Mouse (Mus musculus) brown adipose tissue, adult 24 weeks (tissue): ENCODE results near the gene Fchsd2. TPM values are rescaled to one million over a fixed set of nuclear protein-coding genes. Genes with fewer than 3 reads are reported as not detected.
"Not testable (repeated sequence)": the region's sequence is repeated elsewhere in the genome, so short reads cannot be mapped to it uniquely, and the experiment has no call there.

Experiments used
- H3K27ac ChIP-seq: fragments of 200-500 bp; replicated peaks from 2 replicates; pipeline ENCODE4 v1.5.1; 2012; ENCODE audit warnings: low read depth, mild to moderate bottlenecking, low read length
- H3K4me1 ChIP-seq: fragments of 200-500 bp; 2 replicates; pipeline ENCODE4 v1.6.1; 2012; ENCODE audit warnings: low read length, mixed read lengths; ENCODE audit not compliant: control insufficient read depth, insufficient read depth, insufficient read length
- H3K4me3 ChIP-seq: fragments of 200-500 bp; 2 replicates; pipeline ENCODE4 v1.5.1; 2012; ENCODE audit warnings: low read depth, mild to moderate bottlenecking, low read length, moderate library complexity; ENCODE audit not compliant: insufficient read depth
- polyA plus RNA-seq: library from polyadenylated mRNA; stranded (reverse); fragments of >200 nt; gene quantifications from 2 replicates; pipeline ENCODE4 v1.2.4, GENCODE M21; 2012; ENCODE audit not compliant: missing spikeins, insufficient read depth, insufficient read length

The Fchsd2 gene
- polyA plus RNA-seq, 1 experiment = 8.8 TPM

DNA sequence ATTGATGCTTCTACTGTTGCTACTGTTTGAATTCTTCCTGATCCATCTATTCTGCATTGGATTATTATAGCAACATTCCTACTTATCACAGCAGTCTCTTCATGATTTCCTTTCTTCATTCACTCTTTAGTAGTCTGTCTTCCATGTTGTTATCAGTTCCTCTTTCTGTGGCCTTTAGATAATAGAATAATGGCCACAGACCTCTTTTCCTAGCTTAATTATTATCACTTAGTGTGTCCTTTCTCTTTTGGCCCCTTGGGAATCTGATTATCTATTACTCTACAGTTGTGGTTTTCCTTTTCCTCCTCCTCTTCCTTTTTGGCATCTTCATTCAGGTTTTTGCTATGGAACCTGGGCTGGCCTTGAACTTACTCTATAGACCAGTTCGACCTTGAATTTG lies 21.7 kb downstream of the Fchsd2 start:
- Histone ChIP-seq H3K4me3 (no peak overlapping the region), H3K4me1 (peaks cover 3% of the 10 kb centered on the region; the same call in 1 of the 2 replicates), H3K27ac (no peak overlapping the region)

DNA sequence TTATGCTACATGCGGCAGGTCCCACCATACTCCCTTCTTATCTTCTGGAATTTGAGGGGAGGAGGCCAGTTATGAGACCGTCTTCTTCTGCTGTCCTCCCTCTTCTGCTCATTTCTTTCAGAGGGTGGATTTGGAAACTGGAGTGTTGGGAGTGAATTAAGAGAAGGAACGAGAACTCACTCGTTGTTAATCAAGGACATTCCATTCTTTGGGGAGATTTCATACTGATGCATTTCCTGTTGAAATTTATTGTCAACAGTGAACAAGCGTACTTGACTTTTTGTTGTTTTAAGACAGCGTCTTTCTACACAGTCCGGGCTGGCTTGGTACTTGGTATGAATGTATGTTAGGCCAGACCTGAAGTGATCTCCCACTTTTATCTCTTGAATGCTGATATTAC lies 26.7 kb downstream of the Fchsd2 start:
- Histone ChIP-seq H3K4me3 (no peak overlapping the region), H3K4me1 (no peaks in the 10 kb centered on the region; the same call in 1 of the 2 replicates), H3K27ac (no peak overlapping the region)

DNA sequence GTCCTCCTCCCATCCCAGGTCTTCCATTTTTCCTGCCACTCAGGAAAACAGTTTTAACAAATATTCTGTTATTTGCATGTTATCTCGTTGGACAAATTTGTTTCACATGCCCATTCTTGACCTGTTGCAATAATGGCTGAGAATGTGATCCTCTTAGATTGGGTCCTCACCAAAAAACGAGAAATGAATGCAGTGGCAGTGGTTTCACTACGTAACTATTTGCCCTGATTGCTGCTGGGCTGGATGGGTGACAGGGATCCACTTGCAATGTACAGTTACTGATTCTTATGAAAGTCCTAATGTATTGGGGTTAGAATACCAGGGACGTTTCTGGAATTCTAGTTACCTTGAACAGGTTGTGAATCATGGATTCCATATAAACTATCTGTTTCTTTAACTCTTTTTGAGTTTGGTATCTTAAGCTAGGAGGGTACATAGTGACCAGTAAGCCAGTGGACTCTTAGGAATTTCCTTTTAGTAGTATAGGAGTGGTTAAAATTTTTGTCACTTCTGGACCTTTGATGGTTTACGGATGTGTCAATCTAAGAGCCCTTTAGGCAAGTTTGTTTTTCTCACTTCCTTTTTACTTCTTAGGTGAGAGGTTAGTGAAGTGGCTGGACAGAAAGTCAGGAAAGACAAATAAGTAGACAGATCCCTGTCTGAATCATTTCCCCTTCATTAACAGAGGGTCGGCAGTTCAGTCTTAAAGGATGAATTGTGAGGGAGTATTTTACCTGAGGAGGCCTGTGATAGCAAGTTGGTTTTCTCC lies 31.1 kb downstream of the Fchsd2 start:
- Histone ChIP-seq H3K27ac (no peak overlapping the region), H3K4me3 (no peak overlapping the region), H3K4me1 (no peaks in the 10 kb centered on the region; the same call in 1 of the 2 replicates)

DNA sequence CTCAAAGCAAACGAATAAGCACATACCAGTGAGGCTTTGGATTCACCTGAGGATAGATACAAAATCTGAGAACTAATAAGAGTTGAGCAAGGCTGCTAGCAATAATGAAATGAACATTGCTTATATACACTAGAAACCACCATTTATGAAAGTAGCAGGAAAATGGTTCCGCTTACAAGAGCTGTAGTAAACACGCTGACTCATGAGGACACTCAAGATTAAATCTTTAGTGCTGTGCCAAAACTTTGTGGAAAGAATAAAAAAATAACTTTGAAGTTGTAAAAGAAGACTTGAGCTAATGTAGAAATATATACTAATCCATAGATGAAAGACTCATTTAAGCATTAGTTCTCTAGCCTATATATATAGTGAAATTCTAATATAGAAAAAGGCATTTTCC lies 35.1 kb downstream of the Fchsd2 start:
- no peaks in the 10 kb centered on the region; the same call in 1 of the 2 replicates for H3K4me1 ChIP-seq
- no peak overlapping the region for H3K27ac ChIP-seq
- H3K4me3 ChIP-seq = no peak overlapping the region

DNA sequence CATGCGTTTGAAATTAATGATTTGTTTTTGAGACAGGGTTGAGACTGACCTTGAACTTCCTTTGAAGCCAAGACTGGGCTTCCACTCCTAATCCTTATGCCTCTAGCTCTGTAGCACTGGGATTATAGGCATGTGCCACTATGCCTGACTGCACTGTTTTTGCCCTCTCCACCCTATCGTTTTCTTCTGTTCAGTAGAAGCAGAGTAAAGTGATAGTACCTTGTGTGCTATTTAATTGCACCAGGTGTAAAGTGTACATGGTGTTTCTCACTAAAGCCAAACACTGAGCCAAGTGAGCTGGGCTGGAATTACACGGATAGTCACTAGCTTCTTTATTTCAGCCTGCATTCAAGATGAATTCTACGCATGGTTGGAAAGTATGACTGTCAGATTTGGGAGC lies 35.9 kb downstream of the Fchsd2 start:
- Histone ChIP-seq H3K27ac (no peak overlapping the region), H3K4me1 (no peaks in the 10 kb centered on the region; the same call in 1 of the 2 replicates), H3K4me3 (no peak overlapping the region)

DNA sequence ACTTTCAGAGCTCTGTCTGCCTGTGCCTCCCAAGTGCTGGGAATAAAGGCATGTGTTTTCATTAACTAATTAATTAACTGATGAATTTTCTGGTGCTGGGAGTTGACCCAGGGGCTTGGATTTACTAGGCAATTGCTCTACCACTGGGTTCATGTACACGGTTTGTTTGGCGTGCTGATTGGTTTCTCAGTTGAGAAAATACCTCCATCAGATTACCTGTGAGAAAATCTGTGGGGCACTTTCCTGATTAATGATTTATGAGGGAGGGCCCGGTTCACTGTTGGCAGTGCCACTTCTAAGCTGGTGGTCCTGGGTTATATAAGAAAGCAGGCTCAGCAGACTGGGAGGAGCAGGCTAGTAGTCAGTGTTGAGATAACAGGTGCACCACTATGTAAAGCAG lies 38.0 kb downstream of the Fchsd2 start:
- H3K4me1 ChIP-seq = no peaks in the 10 kb centered on the region; the same call in 1 of the 2 replicates

DNA sequence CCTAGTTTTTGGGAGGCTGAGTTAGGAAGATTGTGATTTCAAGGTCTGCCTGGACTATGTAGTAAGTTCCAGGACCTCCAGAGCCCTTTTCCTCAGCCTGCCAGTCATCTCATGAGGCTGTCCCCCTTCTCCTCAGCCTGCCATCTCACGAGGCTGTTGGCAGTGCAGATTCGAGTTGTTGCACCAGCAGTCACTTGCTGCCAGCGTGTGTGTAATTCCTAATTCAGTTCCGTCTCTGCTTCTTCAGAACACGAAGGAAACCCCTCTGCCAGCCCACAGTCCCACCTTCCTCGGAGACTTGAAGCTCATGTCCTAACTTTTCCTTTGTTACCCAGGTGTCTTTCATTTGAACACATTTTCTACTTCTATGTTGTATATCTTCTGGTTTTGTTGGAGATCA lies 38.6 kb downstream of the Fchsd2 start:
- no peaks in the 10 kb centered on the region; the same call in 1 of the 2 replicates for H3K4me1 ChIP-seq
- no peak overlapping the region for H3K4me3 ChIP-seq
- H3K27ac ChIP-seq = no peak overlapping the region

More for the DNA sequence above, 38.0 kb downstream of the Fchsd2 start:
- H3K27ac ChIP-seq = no peak overlapping the region
- H3K4me3 ChIP-seq = no peak overlapping the region

DNA sequence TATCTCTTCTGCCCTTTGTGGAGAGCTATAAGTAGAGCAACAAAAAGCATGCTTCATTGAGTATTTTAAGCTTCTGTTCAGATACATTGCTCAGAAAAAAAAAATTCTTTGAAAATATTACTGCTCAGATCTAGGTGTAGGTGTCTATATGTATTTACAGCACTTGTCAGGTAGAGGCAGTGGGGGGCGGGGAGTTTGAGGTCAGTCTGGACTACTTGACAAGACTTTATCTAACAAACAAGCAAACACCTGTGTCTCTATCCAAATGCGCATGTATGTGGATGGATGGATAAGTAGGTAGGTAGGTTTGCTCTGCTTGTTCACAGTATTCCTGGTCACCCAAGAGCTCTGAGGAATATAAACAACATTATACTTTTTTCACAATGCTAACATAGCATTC lies 40.9 kb downstream of the Fchsd2 start:
- no peak overlapping the region for H3K27ac ChIP-seq
- no peaks in the 10 kb centered on the region; the same call in 1 of the 2 replicates for H3K4me1 ChIP-seq
- no peak overlapping the region for H3K4me3 ChIP-seq

DNA sequence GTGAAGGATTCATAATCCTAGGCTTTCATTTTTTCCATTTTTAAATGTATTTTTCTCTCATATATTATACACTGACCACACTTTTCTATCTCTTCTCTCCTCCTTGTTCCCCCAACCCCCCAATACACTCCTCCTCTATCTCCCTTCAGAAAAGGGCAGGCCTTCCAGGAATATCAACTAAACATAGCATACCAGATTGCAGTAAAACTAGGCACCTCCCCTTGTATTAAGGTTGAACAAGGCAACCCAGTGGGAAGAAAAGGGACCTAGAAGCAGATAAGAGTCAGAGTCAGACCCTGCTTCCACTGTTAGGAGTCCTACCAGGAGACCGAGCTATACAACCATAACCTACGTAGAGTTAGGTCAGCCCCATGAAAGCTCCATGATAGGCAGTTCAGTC lies 41.5 kb downstream of the Fchsd2 start:
- Histone ChIP-seq H3K4me1 (no peaks in the 10 kb centered on the region; the same call in 1 of the 2 replicates), H3K4me3 (no peak overlapping the region), H3K27ac (no peak overlapping the region)

DNA sequence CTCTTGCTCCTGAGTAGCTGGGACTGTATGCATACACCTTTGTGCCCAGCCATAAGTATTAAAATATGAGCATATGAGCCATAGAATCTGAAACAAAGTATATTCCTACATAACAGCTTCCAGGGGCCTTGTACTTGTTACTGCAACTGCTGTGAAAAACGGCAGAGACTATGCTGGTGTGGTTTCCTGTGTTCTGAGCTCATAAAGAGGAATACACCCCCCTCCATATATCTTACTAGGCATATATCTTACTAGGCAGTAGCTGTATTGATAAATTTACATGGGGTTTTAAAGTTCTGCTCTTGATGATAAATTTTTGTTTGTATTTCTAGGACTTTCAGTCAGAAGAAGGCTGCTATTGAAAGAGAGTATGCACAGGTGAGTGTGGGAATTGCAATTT lies 46.2 kb downstream of the Fchsd2 start:
- Histone ChIP-seq H3K27ac (no peak overlapping the region), H3K4me3 (no peak overlapping the region), H3K4me1 (no peaks in the 10 kb centered on the region; the same call in 1 of the 2 replicates)

DNA sequence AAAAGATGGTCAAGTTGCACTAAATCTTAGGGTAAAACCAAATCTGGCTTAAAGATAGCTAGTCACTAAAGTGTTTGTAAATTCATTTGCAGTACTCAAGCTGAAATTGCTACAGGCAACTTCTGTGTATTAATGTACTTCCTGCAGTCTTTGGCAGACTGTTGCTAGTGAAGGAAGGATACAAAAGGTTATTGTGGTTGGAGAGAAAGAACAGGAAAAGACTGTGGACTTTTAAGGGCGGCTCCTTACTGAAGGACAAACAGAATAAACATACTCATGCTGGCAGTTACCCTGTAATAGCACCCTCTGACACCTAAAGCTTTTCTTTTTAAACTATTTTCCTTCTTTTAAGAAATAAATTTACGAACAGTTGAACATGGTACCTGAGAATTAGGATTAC lies 50.2 kb downstream of the Fchsd2 start:
- Histone ChIP-seq H3K27ac (no peak overlapping the region), H3K4me1 (no peaks in the 10 kb centered on the region; the same call in 1 of the 2 replicates), H3K4me3 (no peak overlapping the region)

DNA sequence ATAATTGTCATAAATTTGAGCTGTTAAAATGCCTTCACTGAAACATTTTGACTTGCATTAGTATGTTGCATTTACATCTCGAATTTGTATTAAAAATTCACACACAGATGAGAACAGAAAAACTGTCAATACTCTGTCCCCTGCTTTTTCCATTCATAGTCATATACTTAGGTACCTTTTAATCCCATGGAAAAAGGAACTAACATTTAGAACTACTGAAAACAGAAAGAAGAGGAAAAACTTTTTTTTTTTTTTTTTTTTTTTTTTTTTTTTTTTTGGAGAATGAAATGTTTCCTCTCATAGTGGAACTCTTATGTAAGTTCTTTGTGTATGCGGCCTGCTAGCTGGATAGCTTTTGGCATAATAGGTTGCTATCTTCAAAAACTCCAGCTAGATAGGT lies 51.6 kb downstream of the Fchsd2 start:
- H3K4me1 ChIP-seq = no peaks in the 10 kb centered on the region; the same call in 1 of the 2 replicates
- H3K4me3 ChIP-seq = no peak overlapping the region
- no peak overlapping the region for H3K27ac ChIP-seq

DNA sequence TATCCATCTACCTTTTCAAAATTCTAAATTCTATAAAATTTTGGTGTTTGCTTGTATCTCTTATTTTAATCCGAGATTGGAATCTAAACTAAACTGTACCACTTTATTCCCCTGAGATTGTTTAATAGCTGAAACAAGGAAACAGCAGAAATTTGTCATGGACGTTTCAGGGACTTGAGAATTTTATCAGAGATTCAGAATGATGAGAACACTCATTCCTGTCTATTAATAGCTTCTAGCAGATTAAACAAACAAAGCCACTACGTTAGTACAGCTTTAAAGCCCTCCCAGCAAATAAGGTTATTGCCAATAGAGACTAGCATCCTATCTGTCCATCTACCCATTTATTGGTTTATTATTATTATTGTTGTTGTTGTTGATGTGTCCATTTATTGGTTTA lies 56.4 kb downstream of the Fchsd2 start:
- Histone ChIP-seq H3K4me1 (no peaks in the 10 kb centered on the region), H3K4me3 (no peak overlapping the region), H3K27ac (no peak overlapping the region)

DNA sequence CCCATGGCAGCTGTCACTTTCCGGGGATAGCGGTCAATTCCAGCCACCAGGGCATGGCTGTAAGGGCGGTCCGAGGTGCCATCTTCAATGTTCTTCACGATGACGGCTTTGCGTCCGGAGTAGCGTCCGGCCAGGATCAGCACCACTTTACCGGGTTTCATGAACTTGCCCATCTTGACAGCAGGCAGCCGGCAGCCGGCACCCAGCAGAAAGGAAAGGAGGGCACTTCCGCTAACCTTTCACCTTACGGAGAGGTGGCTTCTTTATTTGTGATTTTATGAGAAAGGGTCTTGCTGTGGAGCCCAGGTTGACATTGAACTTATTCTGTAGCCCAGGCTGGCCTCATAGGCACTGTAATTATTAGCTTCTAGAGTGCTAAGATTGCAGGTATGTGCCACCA lies 62.2 kb downstream of the Fchsd2 start:
- not testable (repeated sequence) for H3K27ac ChIP-seq, H3K4me1 ChIP-seq, H3K4me3 ChIP-seq

DNA sequence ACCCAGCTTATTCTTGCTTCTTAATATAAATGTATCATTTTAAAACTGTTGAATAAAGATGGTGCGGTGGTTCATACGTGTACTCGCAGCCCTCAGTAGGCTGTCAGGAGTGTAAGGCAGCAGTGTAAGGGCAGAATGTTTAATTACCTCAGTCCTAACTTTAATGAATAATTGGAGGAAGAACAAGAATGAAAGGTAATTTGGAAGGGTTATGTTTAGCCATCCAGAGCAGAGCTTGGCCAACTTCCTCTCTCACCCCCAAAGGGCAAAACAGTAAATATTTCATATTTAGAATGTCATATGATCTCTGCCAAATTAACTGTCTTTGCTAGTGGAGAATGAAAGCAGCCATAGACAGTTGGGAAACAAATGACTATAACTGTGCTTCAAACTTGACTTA lies 62.6 kb downstream of the Fchsd2 start:
- Histone ChIP-seq H3K4me3 (no peak overlapping the region), H3K27ac (no peak overlapping the region), H3K4me1 (peaks cover 2% of the 10 kb centered on the region; the same call in 1 of the 2 replicates)

DNA sequence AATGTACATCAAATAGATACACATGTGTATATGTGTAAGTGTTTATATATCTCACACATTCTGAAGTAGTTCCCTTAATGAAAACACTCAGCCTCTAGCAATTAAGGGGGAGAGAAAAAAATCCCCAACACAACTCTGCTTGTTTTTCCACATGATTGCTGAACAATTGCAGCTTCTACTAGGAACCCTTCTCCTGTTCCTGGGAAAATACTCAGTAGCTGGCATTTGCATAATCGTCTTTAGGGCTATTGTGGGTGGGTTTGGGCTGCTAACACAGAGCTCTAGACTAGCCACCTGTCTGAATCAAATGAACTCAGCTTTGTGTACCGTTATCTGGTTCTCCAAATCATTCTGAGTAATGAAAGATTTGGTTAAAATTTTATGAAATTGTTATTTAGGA lies 67.6 kb downstream of the Fchsd2 start:
- Histone ChIP-seq H3K4me3 (no peak overlapping the region), H3K27ac (no peak overlapping the region), H3K4me1 (no peaks in the 10 kb centered on the region; the same call in 1 of the 2 replicates)
